Mouse (Mus musculus): ENCODE results near the gene Ttc28.

DNA sequence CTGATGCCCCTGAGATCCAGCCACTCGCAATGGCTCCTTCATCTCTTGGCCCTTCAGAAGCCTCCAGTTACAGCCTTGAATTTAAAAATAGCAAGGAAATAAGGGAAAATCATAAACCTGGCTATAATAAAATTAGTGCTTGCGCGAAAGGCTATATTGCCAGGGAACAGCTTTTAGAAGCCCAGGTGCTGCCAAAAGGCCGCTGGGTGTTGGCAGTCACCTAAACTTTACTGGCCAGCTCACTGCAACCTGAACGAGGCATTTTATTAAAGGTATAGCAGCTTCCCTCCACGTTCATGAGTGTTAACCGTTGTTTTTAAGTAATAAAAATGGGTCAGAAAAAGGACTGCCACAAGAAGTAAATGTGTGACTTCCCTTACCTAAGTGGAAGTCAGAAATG is 240.7 kb downstream of the Ttc28 start:
- TF ChIP-seq CTCF (IDR thresholded peaks at IDR 0.05) (no peak), EP300 (IDR thresholded peaks at IDR 0.05) (no peak)

Data from lung, postnatal 0 days (tissue).